Mouse (Mus musculus): ENCODE results near the gene Asb3. TPM values are rescaled to one million over a fixed set of nuclear protein-coding genes. Genes with fewer than 3 reads are reported as not detected.

Gene Asb3
- polyA plus RNA-seq, 1 experiment from 2014 or later, result 20.7 TPM

Other genes with a start within 250 kb of the Asb3 start
- gene Acyp2, start 235.8 kb upstream of the Asb3 start, polyA plus RNA-seq (2015; fragmentation: Nextera tagmentation; extraction: Ambion mirVana), result 45.9 and 50.0 TPM in 2 replicates
- 15.3 and 17.0 TPM in 2 replicates for gene Psme4, start 113.7 kb upstream of the Asb3 start, polyA plus RNA-seq (2015; fragmentation: Nextera tagmentation; extraction: Ambion mirVana)
- gene Gpr75, start 58 bp upstream of the Asb3 start, polyA plus RNA-seq (2015; fragmentation: Nextera tagmentation; extraction: Ambion mirVana), result 0.04 and 0.11 TPM in 2 replicates
- gene Erlec1, start 68.9 kb downstream of the Asb3 start, polyA plus RNA-seq (2015; fragmentation: Nextera tagmentation; extraction: Ambion mirVana), result 17.2 and 18.4 TPM in 2 replicates
- 35.3 and 37.2 TPM in 2 replicates for gene Chac2, start 100.9 kb downstream of the Asb3 start, polyA plus RNA-seq (2015; fragmentation: Nextera tagmentation; extraction: Ambion mirVana)

All from kidney, postnatal 0 days (tissue).